Mouse (Mus musculus) gastrocnemius, postnatal 10 days (tissue): ENCODE results near the gene Serping1. TPM values are rescaled to one million over a fixed set of nuclear protein-coding genes. Genes with fewer than 3 reads are reported as not detected.

ENCODE experiments used
- microRNA-seq, 2 experiments: library from miRNA; unstranded; fragments of <30 nt; microRNA quantifications; one replicate each; pipeline ENCODE4 v1.2.0; 2021
- total RNA-seq, 2 experiments: library from RNA; stranded (reverse); gene quantifications; 2 replicates each; pipeline ENCODE4 v1.2.3; 2021

The Serping1 gene
- total RNA-seq, 2 experiments from 2014 or later = 74.7 to 84.1 TPM

Small RNAs within 50 kb of the gene (microRNA-seq; reads per million reads assigned to microRNA genes)
- 4,469 to 7,926 reads per million in 2 experiments for gene Mir130a

Other genes starting within 250 kb of the Serping1 start
- gene Ctnnd1, start 124.7 kb downstream of the Serping1 start, total RNA-seq = 10 to 100 TPM; 54.4 to 68.8 TPM
- under 1 TPM in 1 of 2 experiments, not detected in 1; 0.09 TPM for gene Btbd18, start 116.4 kb downstream of the Serping1 start, total RNA-seq
- 10 to 100 TPM; 25.4 to 26.7 TPM for gene Selenoh, start 104.7 kb downstream of the Serping1 start, total RNA-seq
- not detected for gene Gm28635, start 97.4 kb downstream of the Serping1 start, total RNA-seq
- 10 to 100 TPM; 11.0 to 13.6 TPM for gene Med19, start 97.0 kb downstream of the Serping1 start, total RNA-seq
- gene Tmx2, start 96.3 kb downstream of the Serping1 start, total RNA-seq = 10 to 100 TPM; 50.4 to 50.7 TPM
- gene Zdhhc5, start 60.3 kb downstream of the Serping1 start, total RNA-seq = 10 to 100 TPM; 42.7 to 47.9 TPM
- 1 to 10 TPM; 4.6 to 5.3 TPM for gene Clp1, start 48.1 kb downstream of the Serping1 start, total RNA-seq
- gene Ypel4, start 41.4 kb downstream of the Serping1 start, total RNA-seq = 1 to 10 TPM in 1 of 2 experiments, under 1 TPM in 1; 0.49 to 1.4 TPM
- gene Gm19426, start 31.8 kb downstream of the Serping1 start, total RNA-seq = 1 to 10 TPM in 1 of 2 experiments, under 1 TPM in 1; 0.77 to 1.4 TPM
- gene Ube2l6, start 23.4 kb upstream of the Serping1 start, total RNA-seq = 10 to 100 TPM in 1 of 2 experiments, 1 to 10 TPM in 1; 7.2 to 10.0 TPM
- gene Smtnl1, start 47.2 kb upstream of the Serping1 start, total RNA-seq = 10 to 100 TPM; 64.0 to 71.1 TPM
- 10 to 100 TPM; 42.9 to 46.1 TPM for gene Timm10, start 51.6 kb upstream of the Serping1 start, total RNA-seq
- 1 to 10 TPM; 6.4 to 6.7 TPM for gene Slc43a1, start 63.4 kb upstream of the Serping1 start, total RNA-seq
- 1 to 10 TPM; 1.0 TPM for gene Rtn4rl2, start 111.3 kb upstream of the Serping1 start, total RNA-seq
- gene Slc43a3, start 161.1 kb upstream of the Serping1 start, total RNA-seq = 10 to 100 TPM; 18.9 to 20.0 TPM
- gene Prg2, start 205.0 kb upstream of the Serping1 start, total RNA-seq = 1 to 10 TPM in 1 of 2 experiments, not detected in 1; 4.8 TPM
- not detected for gene Prg3, start 212.8 kb upstream of the Serping1 start, total RNA-seq